Mouse (Mus musculus): ENCODE results near the gene Pakap. TPM values are rescaled to one million over a fixed set of nuclear protein-coding genes. Genes with fewer than 3 reads are reported as not detected.

The Pakap gene
- polyA plus RNA-seq, 1 experiment from 2014 or later: 4.7 TPM

GRCm38 (mm10) chr4:57845541-57846210, 277.7 kb downstream of the Pakap start:
- Histone ChIP-seq H3K4me1 (peaks cover 26% of the 10 kb centered on the region), H3K4me2 (peak overlapping the region; percentile 49), H3K9me3 (replicated peaks) (no peaks in the 10 kb centered on the region), H3K27me3 (no peaks in the 10 kb centered on the region), H3K27ac (peak overlapping the region; percentile 8), H3K4me3 (peak overlapping the region; percentile 1; the same call in 1 of the 2 replicates), H3K9ac (peak overlapping the region; percentile 12), H3K36me3 (ENCODE audit: poor library complexity, severe bottlenecking) (no peaks in the 10 kb centered on the region)
- WGBS: 16% methylated on average over 12 of the region's 12 CpGs
- no peak for ATAC-seq

DNA sequence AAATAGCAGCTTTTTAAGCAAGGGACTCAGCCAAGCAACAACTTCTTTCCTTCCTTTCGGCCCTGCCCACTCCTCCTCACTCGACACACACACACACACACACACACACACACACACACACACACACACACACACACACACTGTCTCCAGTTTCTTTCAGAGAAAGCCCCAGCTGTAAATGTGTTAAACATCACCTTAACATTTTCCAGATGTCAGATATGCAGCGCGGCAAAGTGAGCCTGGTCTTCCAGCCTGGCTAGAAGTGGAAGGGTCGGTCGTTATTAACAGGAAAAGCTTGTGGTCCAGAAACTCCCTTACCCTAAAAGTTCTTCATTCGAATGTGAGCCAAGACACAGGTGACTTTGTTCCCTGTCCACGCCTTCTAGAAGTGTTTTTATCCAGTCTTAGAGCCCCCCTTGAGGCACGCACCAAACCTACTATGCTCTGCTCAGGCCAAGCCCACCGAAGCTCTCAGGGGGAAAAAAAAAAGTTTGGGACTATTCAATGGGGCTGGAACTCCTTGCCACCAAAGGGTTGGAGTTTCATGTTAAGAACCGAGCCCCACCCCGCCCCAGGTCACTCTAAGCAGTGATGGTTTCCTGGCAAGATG, 278.5 kb downstream of the Pakap start:
- WGBS: 53% methylated on average over 12 of the region's 12 CpGs
- Histone ChIP-seq H3K4me3 (no peak overlapping the region), H3K36me3 (ENCODE audit: poor library complexity, severe bottlenecking) (no peaks in the 10 kb centered on the region), H3K4me1 (peaks cover 29% of the 10 kb centered on the region), H3K4me2 (peak overlapping the region; percentile 49), H3K9ac (no peak overlapping the region), H3K27ac (no peak overlapping the region), H3K27me3 (no peaks in the 10 kb centered on the region), H3K9me3 (replicated peaks) (no peaks in the 10 kb centered on the region)
- no peak for ATAC-seq

DNA sequence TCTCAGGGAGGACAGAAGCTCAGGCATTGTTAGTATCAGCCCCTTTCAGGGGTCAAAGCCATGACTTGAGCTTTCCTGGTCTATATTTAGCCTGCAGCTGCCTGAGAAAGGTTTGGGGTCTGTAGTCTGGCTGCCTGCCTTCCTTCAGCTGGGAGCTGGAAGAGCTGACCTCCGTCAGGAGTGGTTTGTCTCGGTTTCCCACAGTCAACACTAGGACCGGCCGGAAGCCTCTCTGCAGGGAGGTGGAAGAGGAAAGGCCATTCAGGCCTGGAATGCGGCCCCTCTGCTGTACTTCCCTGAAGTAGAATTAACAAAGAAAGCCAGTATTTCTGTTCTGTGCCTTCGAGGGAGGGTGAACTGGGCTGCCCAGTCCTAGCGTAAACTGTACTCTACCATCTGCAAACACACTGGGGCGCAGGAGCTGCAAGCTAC, 279.0 kb downstream of the Pakap start:
- Histone ChIP-seq H3K4me2 (no peak overlapping the region), H3K27me3 (no peaks in the 10 kb centered on the region), H3K36me3 (ENCODE audit: poor library complexity, severe bottlenecking) (no peaks in the 10 kb centered on the region), H3K4me1 (peaks cover 33% of the 10 kb centered on the region), H3K27ac (no peak overlapping the region), H3K4me3 (no peak overlapping the region), H3K9me3 (replicated peaks) (no peaks in the 10 kb centered on the region), H3K9ac (no peak overlapping the region)
- 30% methylated on average over 8 of the region's 8 CpGs for WGBS
- no peak for ATAC-seq

DNA sequence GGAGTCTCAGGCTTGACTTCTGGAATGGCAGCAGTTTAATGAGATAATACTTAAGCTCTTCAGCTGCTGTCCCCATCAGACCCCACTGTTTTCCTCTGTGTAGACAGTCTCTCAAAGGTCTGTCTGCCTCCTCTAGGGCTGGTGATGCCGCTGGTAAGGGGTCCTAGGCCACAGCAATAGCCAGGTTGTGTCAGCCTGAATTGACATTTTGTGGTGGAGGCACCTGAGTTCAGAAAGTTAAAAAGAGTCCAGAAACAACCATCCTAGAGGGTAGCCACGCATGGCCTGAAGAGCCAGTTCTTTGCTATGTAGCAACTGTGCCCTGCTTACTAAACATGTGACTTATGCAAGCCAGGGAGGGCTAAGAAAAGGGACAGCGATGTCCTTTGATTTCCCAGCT, 279.7 kb downstream of the Pakap start:
- Histone ChIP-seq H3K36me3 (ENCODE audit: poor library complexity, severe bottlenecking) (no peaks in the 10 kb centered on the region), H3K9me3 (replicated peaks) (no peaks in the 10 kb centered on the region), H3K27me3 (no peaks in the 10 kb centered on the region), H3K4me2 (no peak overlapping the region), H3K27ac (no peak overlapping the region), H3K4me1 (peaks cover 33% of the 10 kb centered on the region), H3K4me3 (no peak overlapping the region), H3K9ac (no peak overlapping the region)
- WGBS: 94% methylated on average over 3 of the region's 3 CpGs
- no peak for ATAC-seq

- Histone ChIP-seq H3K9ac (no peak overlapping the region), H3K4me3 (no peak overlapping the region), H3K36me3 (ENCODE audit: poor library complexity, severe bottlenecking) (no peaks in the 10 kb centered on the region), H3K9me3 (replicated peaks) (no peaks in the 10 kb centered on the region), H3K4me2 (no peak overlapping the region), H3K27me3 (no peaks in the 10 kb centered on the region), H3K27ac (no peak overlapping the region), H3K4me1 (peaks cover 32% of the 10 kb centered on the region)
- ATAC-seq: no peak
- WGBS: 91% methylated on average over 6 of the region's 6 CpGs
Observed at GRCm38 (mm10) chr4:57849465-57849864, 281.5 kb downstream of the Pakap start.

DNA sequence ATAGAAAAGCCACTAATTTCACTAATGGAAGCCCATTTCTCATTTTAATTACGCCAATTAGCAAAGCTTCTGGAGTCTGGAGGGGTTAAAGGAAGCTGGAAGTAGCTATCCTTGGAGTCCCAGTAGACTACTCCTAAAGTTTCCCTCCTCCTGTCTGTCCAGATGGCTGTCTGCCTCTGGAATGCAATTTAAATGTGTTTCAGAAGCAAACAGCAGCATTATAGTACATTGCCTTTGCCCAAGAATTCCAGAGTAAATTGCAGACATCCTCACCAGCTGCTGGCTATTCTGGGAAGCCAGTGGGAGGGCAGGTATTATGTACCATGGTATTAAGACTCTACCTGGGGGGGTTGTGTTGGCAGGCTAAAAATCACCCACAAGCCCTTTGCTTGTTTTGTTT, 283.8 kb downstream of the Pakap start:
- H3K4me3 ChIP-seq: no peak overlapping the region
- no peaks in the 10 kb centered on the region for H3K9me3 ChIP-seq (replicated peaks)
- no peaks in the 10 kb centered on the region for H3K27me3 ChIP-seq
- no peak overlapping the region for H3K4me2 ChIP-seq
- WGBS: 79% methylated on average over 1 of the region's 1 CpGs
- H3K4me1 ChIP-seq: 0 out of 2 replicates have a peak, but pooled peaks cover 14% of the 10 kb centered on the region
- H3K27ac ChIP-seq: no peak overlapping the region
- peaks cover 21% of the 10 kb centered on the region for H3K36me3 ChIP-seq (ENCODE audit: poor library complexity, severe bottlenecking)
- H3K9ac ChIP-seq: no peak overlapping the region
- no peak for ATAC-seq

DNA sequence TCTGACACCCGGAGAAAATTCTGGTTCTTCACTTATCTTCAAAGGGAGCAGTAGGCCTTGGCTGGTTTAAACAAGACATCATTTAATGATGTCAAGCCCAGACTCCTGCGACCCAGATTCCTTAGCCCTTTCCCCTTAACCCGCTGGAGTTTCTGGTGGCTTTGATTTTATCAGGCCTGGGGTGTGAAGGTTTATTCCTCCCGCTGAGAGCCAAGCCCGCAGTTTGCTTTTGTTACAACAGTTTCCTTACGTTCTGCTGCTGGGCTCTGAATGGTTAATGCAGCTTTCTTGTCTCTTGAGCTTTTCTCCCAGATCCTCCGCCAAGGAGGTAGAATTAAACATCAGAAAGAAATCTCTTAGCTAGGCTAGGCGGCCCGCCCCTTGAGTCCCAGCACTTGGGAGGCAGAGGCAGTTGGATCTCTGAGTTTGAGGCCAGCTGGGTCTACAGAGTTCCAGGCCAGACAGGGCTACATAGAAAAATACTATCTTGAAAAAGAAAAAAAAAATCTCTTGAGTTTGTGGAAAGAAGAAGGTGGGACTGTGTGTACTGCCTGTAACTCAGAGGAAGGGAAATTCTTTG, 284.6 kb downstream of the Pakap start:
- Histone ChIP-seq H3K27me3 (no peaks in the 10 kb centered on the region), H3K4me3 (no peak overlapping the region), H3K4me2 (no peak overlapping the region), H3K27ac (no peak overlapping the region), H3K9me3 (replicated peaks) (no peaks in the 10 kb centered on the region), H3K4me1 (0 out of 2 replicates have a peak, but pooled peaks cover 7% of the 10 kb centered on the region), H3K9ac (no peak overlapping the region), H3K36me3 (ENCODE audit: poor library complexity, severe bottlenecking) (peaks cover 24% of the 10 kb centered on the region)
- WGBS: 36% methylated on average over 9 of the region's 9 CpGs
- ATAC-seq: no peak

- Histone ChIP-seq H3K9me3 (replicated peaks) (no peaks in the 10 kb centered on the region), H3K36me3 (ENCODE audit: poor library complexity, severe bottlenecking) (peaks cover 24% of the 10 kb centered on the region), H3K27ac (no peak overlapping the region), H3K4me1 (0 out of 2 replicates have a peak, but pooled peaks cover 7% of the 10 kb centered on the region), H3K4me3 (no peak overlapping the region), H3K9ac (no peak overlapping the region), H3K27me3 (no peaks in the 10 kb centered on the region), H3K4me2 (no peak overlapping the region)
- 86% methylated on average over 6 of the region's 6 CpGs for WGBS
- ATAC-seq: no peak
Observed at GRCm38 (mm10) chr4:57854181-57854580, 286.2 kb downstream of the Pakap start.

GRCm38 (mm10) chr4:57855281-57855941, 287.4 kb downstream of the Pakap start:
- Histone ChIP-seq H3K36me3 (ENCODE audit: poor library complexity, severe bottlenecking) (peaks cover 24% of the 10 kb centered on the region), H3K4me2 (no peak overlapping the region), H3K27ac (no peak overlapping the region), H3K4me1 (0 out of 2 replicates have a peak, but pooled peaks cover 7% of the 10 kb centered on the region), H3K4me3 (no peak overlapping the region), H3K9ac (no peak overlapping the region), H3K27me3 (no peaks in the 10 kb centered on the region), H3K9me3 (replicated peaks) (no peaks in the 10 kb centered on the region)
- no peak for ATAC-seq
- 87% methylated on average over 18 of the region's 18 CpGs for WGBS

DNA sequence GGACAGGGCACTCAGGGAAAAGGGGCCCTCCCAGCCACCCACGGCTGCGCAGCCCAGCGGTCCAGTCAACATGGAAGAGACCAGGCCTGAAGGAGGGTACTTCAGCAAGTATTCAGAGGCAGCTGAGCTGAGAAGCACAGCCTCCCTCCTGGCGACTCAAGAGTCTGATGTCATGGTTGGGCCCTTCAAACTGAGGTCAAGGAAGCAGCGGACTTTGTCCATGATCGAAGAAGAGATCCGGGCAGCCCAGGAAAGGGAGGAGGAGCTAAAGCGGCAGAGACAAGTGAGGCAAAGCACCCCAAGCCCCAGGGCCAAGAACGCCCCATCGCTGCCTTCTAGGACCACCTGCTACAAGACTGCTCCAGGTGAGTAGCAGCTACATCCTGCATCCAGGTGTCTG, 288.7 kb downstream of the Pakap start:
- H3K9ac ChIP-seq: no peak overlapping the region
- 97% methylated on average over 10 of the region's 10 CpGs for WGBS
- no peak for ATAC-seq

DNA sequence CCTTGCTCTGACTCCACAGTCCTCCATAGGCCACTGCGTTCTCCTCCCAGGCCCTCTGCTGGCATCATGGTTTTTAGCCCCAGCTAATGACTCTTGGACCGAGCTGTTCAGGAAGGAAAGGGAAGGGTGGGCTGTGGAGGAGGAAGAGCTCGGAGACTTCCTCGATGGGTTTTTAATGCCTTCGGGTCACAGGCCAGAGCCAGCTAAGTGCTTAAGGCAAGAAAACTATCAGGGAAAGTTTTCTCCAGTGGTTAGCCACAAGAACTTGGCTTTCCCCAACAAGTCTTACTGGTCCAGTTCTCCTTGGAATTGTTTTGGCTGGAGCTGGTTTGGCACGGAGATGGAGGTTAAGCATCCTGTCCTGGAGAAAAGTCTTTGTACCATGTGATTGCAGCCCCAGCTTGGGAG, 292.2 kb downstream of the Pakap start:
- Histone ChIP-seq H3K27ac (no peak overlapping the region), H3K27me3 (no peaks in the 10 kb centered on the region), H3K36me3 (ENCODE audit: poor library complexity, severe bottlenecking) (peaks cover 18% of the 10 kb centered on the region), H3K9me3 (replicated peaks) (no peaks in the 10 kb centered on the region), H3K4me2 (no peak overlapping the region), H3K4me1 (no peaks in the 10 kb centered on the region), H3K4me3 (no peak overlapping the region), H3K9ac (no peak overlapping the region)
- 92% methylated on average over 6 of the region's 6 CpGs for WGBS
- no peak for ATAC-seq

More for the DNA sequence above, 288.7 kb downstream of the Pakap start:
- no peak overlapping the region for H3K4me3 ChIP-seq
- H3K4me1 ChIP-seq: 0 out of 2 replicates have a peak, but pooled peaks cover 2% of the 10 kb centered on the region
- H3K27ac ChIP-seq: no peak overlapping the region
- H3K27me3 ChIP-seq: no peaks in the 10 kb centered on the region
- no peak overlapping the region for H3K4me2 ChIP-seq
- peaks cover 24% of the 10 kb centered on the region for H3K36me3 ChIP-seq (ENCODE audit: poor library complexity, severe bottlenecking)
- no peaks in the 10 kb centered on the region for H3K9me3 ChIP-seq (replicated peaks)

DNA sequence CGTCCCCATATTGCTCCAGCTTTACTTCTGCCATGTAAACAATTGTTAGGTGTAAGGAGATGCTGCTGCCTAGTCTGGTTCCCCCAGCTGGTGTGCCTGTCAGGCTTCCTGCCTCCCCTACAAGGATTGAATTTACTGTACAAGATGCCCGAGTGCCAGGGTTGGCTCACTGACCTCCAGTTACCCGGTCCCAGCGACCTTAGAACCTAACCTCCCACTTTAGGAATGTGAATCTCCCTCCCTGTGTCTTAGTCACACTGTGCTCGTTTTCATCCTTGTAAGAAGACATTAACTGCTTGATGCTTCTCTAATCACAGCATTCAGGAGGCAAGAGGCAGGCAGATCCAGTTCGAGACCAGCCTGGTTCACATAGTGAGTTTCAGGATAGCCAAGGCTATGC, 293.2 kb downstream of the Pakap start:
- peaks cover 9% of the 10 kb centered on the region for H3K36me3 ChIP-seq (ENCODE audit: poor library complexity, severe bottlenecking)
- H3K4me2 ChIP-seq: no peak overlapping the region
- H3K27ac ChIP-seq: no peak overlapping the region
- no peaks in the 10 kb centered on the region for H3K9me3 ChIP-seq (replicated peaks)
- ATAC-seq: no peak
- no peaks in the 10 kb centered on the region for H3K4me1 ChIP-seq
- no peak overlapping the region for H3K9ac ChIP-seq
- H3K27me3 ChIP-seq: no peaks in the 10 kb centered on the region
- no peak overlapping the region for H3K4me3 ChIP-seq
- 86% methylated on average over 6 of the region's 6 CpGs for WGBS

Data from forebrain, embryonic 13.5 days (tissue).